Mouse (Mus musculus) limb, embryonic 14.5 days (tissue): ENCODE measurements around the gene Nipbl. TPM values are rescaled to one million over a fixed set of nuclear protein-coding genes. Genes with fewer than 3 reads are reported as not detected.

Source experiments
- ATAC-seq: fragments of 200-750 bp; cut with Nextera tagmentation; 2 replicates; pipeline ENCODE4 v1.8.0; 2017; ENCODE audit warnings: low read depth, moderate number of reproducible peaks, moderate TSS enrichment; ENCODE audit not compliant: low FRiP score
- DNase-seq: peaks from one replicate; pipeline ENCODE4 v3.0.0-alpha.2; 2015; ENCODE audit warnings: low spot score
- H3K27ac ChIP-seq: fragments of 300-500 bp; sonication (generic); replicated peaks from 2 replicates; pipeline ENCODE4 v1.5.1; 2014; ENCODE audit warnings: low read depth, mild to moderate bottlenecking, low read length, moderate library complexity, mixed read lengths
- H3K27me3 ChIP-seq: fragments of 300-500 bp; sonication (generic); 2 replicates; pipeline ENCODE4 v1.6.1; 2014; ENCODE audit warnings: low read length, mixed read lengths; ENCODE audit not compliant: control insufficient read depth, insufficient read depth
- H3K36me3 ChIP-seq: fragments of 300-500 bp; sonication (generic); 2 replicates; pipeline ENCODE4 v1.6.1; 2014; ENCODE audit warnings: mild to moderate bottlenecking, low read length, moderate library complexity, mixed read lengths; ENCODE audit not compliant: control insufficient read depth, insufficient read depth
- H3K4me1 ChIP-seq: fragments of 300-500 bp; sonication (generic); 2 replicates; pipeline ENCODE4 v1.6.1; 2014; ENCODE audit warnings: antibody characterized with exemption, low read length, mixed read lengths; ENCODE audit not compliant: control insufficient read depth, insufficient read depth
- H3K4me2 ChIP-seq: fragments of 300-500 bp; sonication (generic); replicated peaks from 2 replicates; pipeline ENCODE4 v1.6.1; 2014; ENCODE audit warnings: low read depth, mild to moderate bottlenecking, low read length, moderate library complexity; ENCODE audit not compliant: severe bottlenecking
- H3K4me3 ChIP-seq: fragments of 300-500 bp; sonication (generic); replicated peaks from 2 replicates; pipeline ENCODE4 v1.5.1; 2014; ENCODE audit warnings: low read length
- H3K9ac ChIP-seq: fragments of 300-500 bp; sonication (generic); 2 replicates; pipeline ENCODE4 v1.6.1; 2014; ENCODE audit warnings: mild to moderate bottlenecking, low read depth, low read length, moderate library complexity; ENCODE audit not compliant: severe bottlenecking
- H3K9me3 ChIP-seq: fragments of 300-500 bp; sonication (generic); 2 replicates; pipeline ENCODE4 v1.6.1; 2016; ENCODE audit warnings: low read length; ENCODE audit not compliant: control insufficient read depth
- POLR2A ChIP-seq: fragments of 200-500 bp; IDR thresholded peaks from 2 replicates; pipeline ENCODE4 v1.8.0; 2012; ENCODE audit warnings: inconsistent platforms, mild to moderate bottlenecking, moderate library complexity, borderline replicate concordance; ENCODE audit not compliant: insufficient read depth, insufficient read length; ENCODE audit errors: extremely low read depth
- WGBS: fragments of 180-500 bp; shearing (Covaris S2); extraction: QIAGEN DNeasy Blood & Tissue Kit; methylation state at CpG from one replicate; pipeline ENCODE4 v1.1.7; 2014; 5-methylcytosine and 5-hydroxymethylcytosine counted together
- polyA plus RNA-seq, 2 experiments: library from polyadenylated mRNA; depleted of rRNA in 1 of 2; stranded (reverse) in 1 of 2; unstranded in 1 of 2; fragments of >200 nt; fragmentation: Nextera tagmentation in 1 of 2; extraction: Ambion mirVana in 1 of 2; gene quantifications; 2 replicates each; pipeline versions ENCODE4 v1.2.1 to v1.2.3; 2012 to 2014

Gene Nipbl
- polyA plus RNA-seq, 2 experiments, result 17.6 to 23.4 TPM

DNA sequence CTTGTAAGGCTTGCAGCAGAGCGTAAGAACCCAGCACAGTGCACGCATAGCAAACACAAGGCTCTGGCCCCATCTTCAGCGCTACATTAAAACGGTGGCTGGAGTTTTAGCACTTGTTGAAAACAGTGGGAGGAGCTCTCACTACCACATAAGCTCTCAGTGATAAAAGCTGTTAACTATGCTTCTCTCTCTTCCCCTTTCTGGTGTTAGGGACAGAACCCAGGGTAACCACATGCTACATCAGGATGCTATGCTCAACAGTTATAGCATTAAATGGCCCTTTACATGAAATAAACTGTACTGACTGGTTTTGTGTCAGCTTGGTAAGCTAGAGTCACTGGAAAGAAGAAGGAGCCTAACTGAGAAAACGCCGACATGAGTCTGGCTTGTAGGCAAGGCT is 150.1 kb downstream of the Nipbl start:
- Histone ChIP-seq H3K4me3 (no peak overlapping the region), H3K4me2 (no peak overlapping the region), H3K9ac (no peak overlapping the region), H3K4me1 (no peaks in the 10 kb centered on the region), H3K27ac (no peak overlapping the region), H3K27me3 (no peaks in the 10 kb centered on the region), H3K9me3 (no peaks in the 10 kb centered on the region), H3K36me3 (peaks cover 76% of the 10 kb centered on the region)
- 83% methylated on average over 6 of the region's 6 CpGs for WGBS
- no peak for TF ChIP-seq POLR2A
- no peak for DNase-seq
- ATAC-seq, result no peak

- Histone ChIP-seq H3K27ac (no peak overlapping the region), H3K27me3 (no peaks in the 10 kb centered on the region), H3K4me1 (no peaks in the 10 kb centered on the region), H3K9me3 (no peaks in the 10 kb centered on the region), H3K36me3 (peaks cover 53% of the 10 kb centered on the region), H3K4me2 (no peak overlapping the region), H3K9ac (no peak overlapping the region), H3K4me3 (no peak overlapping the region)
- WGBS, result 62% methylated on average over 14 of the region's 14 CpGs
- ATAC-seq (peak; percentile 21; the same call in 1 of the 2 replicates), DNase-seq (no peak)
- no peak for TF ChIP-seq POLR2A
These were observed 153.0 kb downstream of the Nipbl start for GRCm38 (mm10) chr15:8291251-8291650.

- no peaks in the 10 kb centered on the region for H3K36me3 ChIP-seq
- no peak overlapping the region for H3K4me3 ChIP-seq
- no peak for DNase-seq
- H3K4me2 ChIP-seq, result no peak overlapping the region
- H3K9me3 ChIP-seq, result no peaks in the 10 kb centered on the region
- H3K27ac ChIP-seq, result no peak overlapping the region
- no peak for TF ChIP-seq POLR2A
- H3K27me3 ChIP-seq, result no peaks in the 10 kb centered on the region
- 93% methylated on average over 2 of the region's 2 CpGs for WGBS
- no peaks in the 10 kb centered on the region for H3K4me1 ChIP-seq
- H3K9ac ChIP-seq, result no peak overlapping the region
- no peak for ATAC-seq
These were observed 162.1 kb downstream of the Nipbl start for GRCm38 (mm10) chr15:8282155-8282554.

DNA sequence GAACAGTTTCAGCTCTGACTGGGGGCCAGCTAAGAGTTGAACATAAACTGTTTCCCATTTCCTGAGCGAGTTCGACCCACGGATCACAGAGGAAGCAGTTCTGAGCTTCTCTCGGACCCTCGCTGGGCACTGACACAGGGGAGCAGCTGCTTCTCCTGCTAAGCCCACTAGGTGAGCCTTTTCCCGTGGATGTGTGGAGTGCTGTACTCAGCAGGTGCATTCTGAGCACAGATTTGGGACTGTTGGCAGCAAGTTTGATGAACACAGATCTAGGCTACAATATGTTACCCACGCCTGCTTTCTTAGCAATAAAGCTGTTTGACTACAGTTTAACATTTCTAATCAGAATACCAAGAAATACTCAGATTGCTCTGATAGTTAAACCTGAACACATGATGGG is 162.6 kb downstream of the Nipbl start:
- no peaks in the 10 kb centered on the region for H3K4me1 ChIP-seq
- 75% methylated on average over 7 of the region's 7 CpGs for WGBS
- DNase-seq (no peak), ATAC-seq (no peak)
- no peak overlapping the region for H3K27ac ChIP-seq
- H3K9ac ChIP-seq, result no peak overlapping the region
- no peaks in the 10 kb centered on the region for H3K36me3 ChIP-seq
- no peak overlapping the region for H3K4me3 ChIP-seq
- no peak for TF ChIP-seq POLR2A
- no peaks in the 10 kb centered on the region for H3K27me3 ChIP-seq
- H3K9me3 ChIP-seq, result no peaks in the 10 kb centered on the region
- no peak overlapping the region for H3K4me2 ChIP-seq

GRCm38 (mm10) chr15:8279929-8280610 is 164.2 kb downstream of the Nipbl start:
- peak overlapping the region; percentile 50; the same call in 1 of the 2 replicates for H3K9ac ChIP-seq
- TF ChIP-seq POLR2A, result no peak
- H3K9me3 ChIP-seq, result 0 out of 2 replicates have a peak, but pooled peaks cover 5% of the 10 kb centered on the region
- peak overlapping the region; percentile 31 for H3K4me3 ChIP-seq
- no peaks in the 10 kb centered on the region for H3K36me3 ChIP-seq
- WGBS, result 56% methylated on average over 20 of the region's 20 CpGs
- no peaks in the 10 kb centered on the region for H3K4me1 ChIP-seq
- peak overlapping the region; percentile 51 for H3K4me2 ChIP-seq
- no peaks in the 10 kb centered on the region for H3K27me3 ChIP-seq
- peak; percentile 68 for ATAC-seq
- DNase-seq, result peak; percentile 15
- H3K27ac ChIP-seq, result no peak overlapping the region
